Mouse (Mus musculus) thymus, postnatal 10 days (tissue): ENCODE data around the gene Atp6v0a4.

Source experiments
- DNase-seq, 2 experiments: peaks; one replicate each; pipeline ENCODE4 v3.0.0; 2021; ENCODE audit warnings: low spot score in 2 of 2

The Atp6v0a4 gene

DNA sequence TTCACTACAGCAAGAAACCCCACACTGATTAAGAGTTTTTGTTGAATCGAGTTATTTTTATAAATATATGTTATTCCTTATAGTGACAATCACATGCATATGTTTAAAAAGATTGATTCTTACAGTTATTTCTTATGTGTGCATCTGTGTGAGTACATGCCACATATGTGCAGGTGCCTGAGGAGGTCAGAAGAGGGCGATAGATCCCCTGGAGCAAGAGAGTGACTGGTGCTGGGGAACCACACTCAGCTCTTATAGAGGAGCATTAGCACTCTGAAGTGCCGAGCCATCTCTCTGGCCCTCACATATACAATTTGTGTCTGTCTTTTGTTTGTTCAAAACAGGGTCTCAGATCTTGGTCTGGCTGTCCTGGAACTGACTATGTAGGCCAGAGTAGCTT, 50.8 kb downstream of the Atp6v0a4 start:
- no peak for DNase-seq

DNA sequence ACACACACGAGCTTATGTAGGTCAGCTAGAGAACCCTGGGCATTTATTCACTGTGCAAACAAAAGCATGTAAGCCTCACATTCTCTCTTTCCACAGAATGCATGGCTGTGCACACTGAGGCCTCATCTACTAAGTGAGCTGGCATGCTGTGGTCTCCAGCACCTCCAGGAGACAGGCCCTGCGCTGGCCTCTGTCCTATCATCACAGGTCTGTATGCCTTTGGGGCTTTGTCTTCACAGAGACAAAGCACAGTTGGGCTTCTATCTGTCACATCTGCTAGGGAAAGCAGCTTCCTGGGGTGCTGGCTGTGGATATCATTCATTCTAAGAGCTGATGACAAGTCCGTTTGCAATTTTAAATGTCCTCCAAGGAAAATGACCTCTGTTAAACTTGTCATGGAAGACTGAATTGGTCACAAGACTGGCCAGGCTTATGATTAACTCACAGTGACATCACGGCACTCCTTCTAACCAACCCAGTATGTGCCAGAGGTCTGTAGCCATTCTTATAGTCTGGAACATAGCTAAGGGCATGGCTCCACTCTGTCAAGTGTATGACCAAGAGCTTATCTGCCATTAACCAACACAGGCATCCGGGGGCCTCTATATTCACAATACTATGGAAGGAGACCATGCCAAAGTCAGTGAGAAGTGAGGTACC, 52.1 kb downstream of the Atp6v0a4 start:
- DNase-seq = no peak

DNA sequence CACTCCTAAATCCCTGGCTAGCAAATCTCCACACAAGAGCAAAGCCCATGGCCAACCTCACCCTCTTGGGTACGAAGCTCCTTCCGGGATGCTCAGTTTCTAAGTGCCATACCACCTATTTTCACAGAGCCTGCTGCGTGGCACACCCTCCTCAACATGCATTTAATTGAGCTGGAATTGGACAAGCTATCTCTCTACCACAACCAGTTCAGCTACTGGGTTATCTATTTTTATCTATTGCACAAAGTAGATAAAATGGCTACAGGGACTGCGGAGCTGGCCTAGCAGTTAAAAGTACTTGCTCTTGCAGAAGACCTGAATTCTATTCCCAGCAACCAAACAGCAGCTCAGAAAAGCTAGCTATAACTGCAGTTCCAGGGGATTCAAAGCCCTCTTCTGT, 53.1 kb downstream of the Atp6v0a4 start:
- no peak for DNase-seq

DNA sequence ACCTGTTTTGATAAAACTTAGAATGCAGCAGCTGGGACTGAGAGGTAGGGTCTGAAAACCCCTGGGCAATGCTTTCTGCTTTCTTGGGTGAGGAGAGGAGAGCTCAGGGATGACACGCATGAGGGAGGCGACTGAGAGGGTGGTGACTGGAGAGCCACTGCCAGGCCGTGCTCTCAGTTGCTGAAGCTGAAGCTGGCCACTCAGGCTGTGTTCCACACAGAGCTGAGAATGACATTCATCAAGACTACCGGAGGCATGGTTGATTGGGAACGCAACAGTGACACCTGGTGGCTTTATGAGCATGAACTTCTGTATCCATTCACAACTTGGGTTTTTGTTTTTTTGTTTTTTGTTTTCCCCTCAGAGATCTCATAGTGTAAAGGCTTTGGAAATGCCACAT, 58.2 kb downstream of the Atp6v0a4 start:
- DNase-seq = peak; percentile 11 to 44

DNA sequence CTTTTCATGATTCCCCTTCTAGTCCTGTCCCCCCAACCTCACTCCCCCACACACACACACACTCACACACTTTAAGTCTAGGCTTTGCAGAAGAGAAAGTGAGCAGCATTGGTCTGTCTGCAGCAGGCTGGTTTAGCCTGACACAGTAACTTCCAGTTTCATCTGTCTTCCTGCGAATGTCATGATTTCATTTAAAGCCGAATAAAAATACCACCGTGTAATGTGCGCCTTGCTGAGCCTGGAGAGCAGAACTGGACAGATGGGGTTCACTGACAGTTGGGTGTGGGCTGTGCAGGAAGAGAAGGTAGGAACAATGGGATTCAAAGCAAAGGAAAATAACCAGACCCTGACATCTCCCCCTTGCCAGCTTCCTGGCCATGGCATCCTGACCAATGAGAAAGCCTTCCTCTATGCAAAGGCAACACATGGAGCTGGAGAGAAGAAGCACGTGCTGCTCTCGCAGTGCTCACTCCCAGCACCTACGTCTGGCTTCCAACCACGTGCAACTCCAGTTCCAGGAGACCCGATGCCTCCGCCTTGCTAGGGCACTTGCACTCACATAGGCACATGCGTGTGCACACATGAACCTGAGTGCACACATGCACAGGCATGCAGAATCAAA, 58.8 kb downstream of the Atp6v0a4 start:
- DNase-seq = no peak

DNA sequence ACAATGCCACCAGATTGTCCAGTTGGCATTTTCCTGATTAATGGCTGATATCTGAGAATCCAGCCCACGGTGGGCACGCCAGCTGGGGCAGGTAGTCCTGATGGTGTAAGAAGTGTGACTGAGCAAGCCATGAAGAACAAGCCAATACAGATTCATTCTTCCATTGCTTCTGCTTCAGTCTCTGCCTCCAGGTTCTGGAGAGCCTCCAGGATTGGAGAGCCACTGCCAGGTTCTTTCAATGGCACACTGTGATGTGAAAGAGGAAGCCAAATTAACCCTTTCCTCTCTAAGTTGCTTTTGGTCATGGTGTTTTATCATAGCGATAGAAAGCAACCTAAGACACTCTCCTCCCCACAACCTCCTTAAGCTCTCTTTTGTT, 59.3 kb downstream of the Atp6v0a4 start:
- no peak for DNase-seq

DNA sequence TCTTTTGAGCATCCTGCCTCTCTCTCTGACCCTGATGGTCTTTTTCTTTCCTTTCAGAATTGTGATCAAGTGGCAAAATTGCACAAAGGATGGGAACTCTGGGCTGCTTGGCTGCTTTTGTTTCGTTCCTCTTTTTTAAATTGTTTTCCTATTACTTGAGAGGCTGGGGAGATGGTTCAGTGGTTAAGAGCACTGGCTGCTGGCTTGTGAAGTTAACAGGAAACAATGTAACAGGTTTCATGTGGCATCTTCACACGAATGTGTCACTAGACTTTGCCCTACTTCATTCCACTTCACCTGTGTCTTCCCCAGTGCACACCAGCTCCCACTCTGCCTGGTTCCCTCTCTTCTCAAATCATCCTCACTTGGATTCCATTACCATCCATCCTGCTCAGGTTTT, 59.8 kb downstream of the Atp6v0a4 start:
- DNase-seq = no peak

DNA sequence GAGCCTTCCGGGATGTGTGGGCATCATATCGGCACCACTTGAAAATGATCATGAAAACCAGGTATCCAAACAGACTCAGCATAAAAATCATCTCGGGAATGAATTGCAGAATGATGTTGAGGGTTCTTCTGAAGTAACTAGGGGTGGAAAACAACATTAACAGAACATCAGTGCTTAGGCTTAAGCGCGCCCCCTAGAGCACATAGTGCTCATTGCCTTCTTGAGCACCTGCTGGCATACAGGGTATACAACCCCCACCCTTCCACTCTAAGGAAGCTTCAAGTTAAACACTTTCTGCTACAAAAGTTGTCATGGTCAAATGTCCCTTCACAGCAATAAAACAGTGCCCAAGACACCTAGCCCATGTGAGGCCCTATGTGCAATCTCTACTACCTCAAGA, 65.6 kb downstream of the Atp6v0a4 start:
- DNase-seq = peak in 1 of 2 experiments; percentile 18

DNA sequence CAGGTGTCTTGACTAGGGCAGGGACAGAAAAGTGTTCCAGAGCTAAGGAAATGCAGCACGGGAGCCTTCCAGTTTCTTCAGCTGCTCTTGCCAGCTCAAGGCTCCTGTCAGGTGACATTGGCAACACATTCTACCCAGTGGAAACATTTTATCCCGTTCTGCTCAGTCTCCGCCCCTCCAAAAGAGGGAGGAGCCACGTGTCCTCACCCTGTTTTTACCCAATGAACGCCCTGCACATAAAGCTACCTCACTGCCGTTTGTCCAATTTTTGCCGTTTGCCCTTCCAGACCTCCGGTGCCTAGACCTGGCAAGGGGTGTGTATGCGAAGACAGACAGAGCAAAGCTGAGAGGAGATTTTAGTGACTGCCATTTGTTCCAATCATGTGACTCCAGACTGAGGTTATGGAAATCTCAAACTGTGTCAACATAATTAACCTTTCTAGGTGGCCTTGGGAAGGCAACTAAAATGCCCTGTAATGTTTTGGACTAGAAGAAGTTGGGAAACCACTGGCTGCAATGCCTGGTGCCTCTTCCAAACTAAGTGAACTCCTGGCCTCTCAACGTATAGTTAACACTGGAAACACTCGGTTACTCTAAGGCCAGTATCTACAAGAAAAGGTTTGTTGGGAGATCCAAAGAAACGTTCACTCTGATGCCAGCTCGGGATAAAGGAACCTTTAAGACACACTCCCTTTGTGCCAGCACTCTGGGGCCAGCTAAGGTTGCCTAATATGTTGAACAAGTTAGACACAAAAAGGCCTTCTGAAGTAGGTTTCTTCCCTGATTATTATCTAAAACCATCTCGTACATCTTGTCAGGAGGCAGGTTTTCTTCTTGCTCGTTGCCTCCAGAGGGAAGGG, 68.7 kb downstream of the Atp6v0a4 start:
- DNase-seq = no peak

DNA sequence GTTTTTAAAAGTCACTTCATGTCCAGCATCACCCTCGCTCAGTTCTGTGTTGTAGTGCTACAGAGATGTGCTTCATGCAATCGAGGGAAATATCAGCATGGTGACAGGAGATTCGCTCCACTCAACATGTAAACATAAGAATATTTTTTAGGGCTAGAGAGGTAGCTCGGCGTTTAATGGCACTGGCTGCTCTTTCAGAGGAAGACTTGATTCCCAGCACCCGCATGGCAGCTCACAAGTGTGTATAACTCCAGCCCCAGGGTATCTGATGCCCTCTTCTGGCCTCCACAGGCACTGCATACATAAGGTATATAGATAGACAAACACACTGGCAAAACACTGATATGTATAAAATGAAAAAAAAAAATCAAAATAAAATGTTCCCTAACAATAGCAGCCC, 74.8 kb downstream of the Atp6v0a4 start:
- DNase-seq = no peak

DNA sequence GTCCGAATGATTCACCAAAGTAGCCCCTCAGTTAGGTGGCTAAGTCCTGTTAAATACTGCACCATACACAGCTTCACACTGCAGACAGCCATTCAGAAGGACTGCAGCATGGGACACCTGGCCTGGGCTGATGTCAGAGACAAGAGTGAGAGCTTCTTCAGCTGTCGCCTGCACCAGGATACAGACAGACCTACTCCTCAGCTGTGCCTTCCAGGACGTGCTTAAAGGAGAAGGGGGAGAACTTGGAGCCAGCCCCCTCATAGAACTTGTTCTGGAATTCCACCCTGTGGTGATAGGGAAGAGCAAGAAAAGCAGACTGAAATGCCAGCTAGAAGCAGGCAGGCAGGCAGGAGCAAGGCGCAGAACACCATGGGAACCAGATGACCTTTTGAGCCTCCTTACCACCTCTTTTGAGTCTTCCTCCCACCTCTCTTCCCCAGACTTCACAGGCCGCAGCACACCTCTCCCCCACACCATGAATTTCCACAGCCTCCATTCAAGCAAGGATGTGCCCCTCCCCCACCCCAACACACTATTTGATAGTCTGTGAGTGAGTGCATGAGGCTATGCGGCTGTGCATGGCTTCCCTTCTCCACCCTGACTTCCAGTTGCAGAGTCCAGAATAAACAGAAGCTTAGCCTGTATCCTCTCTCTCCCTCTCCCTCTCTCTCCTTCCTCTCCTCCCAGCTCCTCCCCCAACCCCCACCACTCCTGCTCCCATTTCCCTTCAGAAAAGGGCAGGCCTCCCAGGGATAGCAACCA, 75.4 kb downstream of the Atp6v0a4 start:
- DNase-seq = no peak

DNA sequence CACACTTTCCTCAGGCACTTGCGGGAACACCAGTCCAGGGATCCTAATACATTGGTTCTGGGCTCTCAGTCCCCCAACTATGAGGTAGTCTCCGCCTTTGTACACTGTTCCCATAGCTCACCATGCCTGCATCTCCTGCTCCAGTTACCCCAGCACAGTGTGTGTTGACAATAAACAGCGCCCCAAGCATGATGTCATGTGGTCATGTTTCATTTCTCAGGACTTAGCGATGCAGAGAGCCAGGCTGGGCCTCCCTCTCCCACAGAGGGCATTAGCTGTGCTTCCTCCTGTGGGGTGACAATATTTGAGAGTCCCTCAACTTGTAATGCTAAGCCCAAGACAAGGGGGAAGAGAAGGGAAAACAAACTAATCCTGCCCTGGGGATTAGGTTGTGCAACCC, 76.4 kb downstream of the Atp6v0a4 start:
- DNase-seq = no peak

DNA sequence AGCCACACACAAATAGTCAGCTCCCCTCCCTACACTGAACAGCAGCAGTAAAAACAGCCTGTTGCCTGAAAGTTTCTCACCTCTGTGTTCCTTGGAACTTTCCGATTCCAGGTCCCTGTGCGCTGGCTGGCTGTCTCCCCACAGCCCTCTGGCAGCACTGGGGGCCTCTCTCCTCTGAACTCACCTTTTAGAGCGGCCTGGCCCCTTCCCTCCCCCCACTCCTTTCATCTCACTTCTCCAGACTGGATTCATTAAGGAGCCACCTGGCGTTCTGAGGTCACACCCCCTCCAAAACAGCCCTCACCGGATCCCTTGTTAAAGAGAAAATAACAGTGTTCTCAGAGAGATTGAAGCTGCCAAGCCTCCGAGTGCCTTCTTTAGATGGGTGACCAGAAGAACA, 77.5 kb downstream of the Atp6v0a4 start, which contains the start of gene Svopl:
Gene Svopl (minus strand): TSS at position 159 of the 400 bp plus-strand sequence.
- DNase-seq = no peak

DNA sequence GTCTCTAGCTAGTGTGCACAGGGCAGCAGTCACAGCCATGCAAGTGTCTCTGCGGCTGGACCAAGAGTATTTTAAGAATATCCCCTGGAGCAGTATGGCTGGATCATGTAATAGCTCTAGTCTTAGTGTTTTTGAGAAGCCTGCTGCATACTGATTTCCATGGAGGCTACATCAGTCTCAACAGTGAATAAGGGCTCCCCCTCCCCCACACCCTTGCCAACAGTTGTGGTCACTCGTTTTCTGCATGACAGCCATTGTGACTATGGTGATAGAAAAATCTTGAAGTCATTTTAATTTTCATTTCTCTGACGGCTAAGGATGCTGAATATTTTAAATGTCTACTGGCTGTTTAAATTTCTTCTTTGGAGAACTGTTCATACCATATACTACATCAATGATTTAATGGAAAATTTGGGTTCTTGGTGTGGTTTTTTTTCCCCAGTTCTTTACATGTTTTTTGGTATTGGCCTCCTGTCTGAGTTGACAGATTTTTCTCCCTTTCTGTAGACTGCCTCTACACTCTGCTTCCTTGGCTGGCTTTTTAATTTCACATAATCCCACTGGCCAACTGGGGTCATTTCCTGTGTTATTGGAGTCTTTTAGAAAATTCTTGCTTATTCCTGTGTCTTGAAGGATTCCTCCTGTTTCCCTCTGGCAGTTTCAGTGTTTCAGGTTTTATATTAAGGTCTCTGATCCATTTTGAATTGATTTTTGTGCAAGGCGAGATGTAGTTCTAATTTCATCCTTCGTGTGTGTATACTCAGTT, 91.4 kb downstream of the Atp6v0a4 start:
- no peak for DNase-seq

DNA sequence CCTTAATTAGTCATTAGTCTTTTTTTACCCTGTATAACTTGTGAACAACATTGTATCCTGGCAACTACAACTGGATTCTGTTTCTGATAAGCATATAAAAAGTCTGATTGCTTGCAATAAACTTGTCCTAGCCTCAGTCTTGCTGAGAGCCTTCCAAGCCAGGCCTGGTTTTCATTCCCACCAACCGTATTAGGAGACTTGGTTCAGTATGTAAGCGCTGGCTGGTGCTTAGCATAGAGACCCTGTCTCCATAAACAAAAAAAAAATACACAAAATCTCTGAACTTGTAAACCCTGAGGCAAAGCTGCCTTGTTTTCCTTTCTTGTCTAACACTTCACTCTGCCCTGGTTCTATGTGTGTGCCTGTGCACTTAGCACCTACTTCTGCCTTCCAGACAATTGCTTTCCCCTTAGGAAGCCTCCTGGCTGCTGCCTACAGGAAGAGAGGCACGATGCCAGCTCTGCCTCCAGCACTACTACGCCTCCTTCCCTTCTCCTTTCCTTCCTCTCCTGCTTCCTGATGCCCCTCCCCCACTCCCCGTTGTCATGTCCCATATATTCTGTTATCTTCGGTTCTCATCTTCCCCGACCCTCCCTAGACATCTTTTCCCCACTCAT, 92.4 kb downstream of the Atp6v0a4 start:
- DNase-seq = no peak

DNA sequence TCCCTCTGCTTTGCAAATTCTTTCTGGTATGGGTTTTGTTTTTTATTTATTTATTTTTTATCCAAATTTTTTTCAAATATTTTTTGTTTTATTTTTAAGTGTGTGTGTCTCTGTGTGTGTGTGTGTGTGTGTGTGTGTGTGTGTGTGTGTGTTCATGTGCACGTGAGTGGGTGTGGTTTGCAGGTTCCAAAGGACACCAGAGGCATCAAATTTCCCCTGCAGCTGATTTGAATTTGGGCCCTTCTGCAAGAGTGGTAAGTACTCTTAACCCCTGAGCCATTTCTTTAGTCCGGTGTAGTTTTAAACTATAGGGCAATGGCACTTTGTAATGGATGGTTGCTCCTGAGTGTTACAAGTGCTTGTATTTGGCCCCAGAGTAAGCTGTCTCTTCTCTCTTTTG, 96.2 kb downstream of the Atp6v0a4 start:
- no peak for DNase-seq

DNA sequence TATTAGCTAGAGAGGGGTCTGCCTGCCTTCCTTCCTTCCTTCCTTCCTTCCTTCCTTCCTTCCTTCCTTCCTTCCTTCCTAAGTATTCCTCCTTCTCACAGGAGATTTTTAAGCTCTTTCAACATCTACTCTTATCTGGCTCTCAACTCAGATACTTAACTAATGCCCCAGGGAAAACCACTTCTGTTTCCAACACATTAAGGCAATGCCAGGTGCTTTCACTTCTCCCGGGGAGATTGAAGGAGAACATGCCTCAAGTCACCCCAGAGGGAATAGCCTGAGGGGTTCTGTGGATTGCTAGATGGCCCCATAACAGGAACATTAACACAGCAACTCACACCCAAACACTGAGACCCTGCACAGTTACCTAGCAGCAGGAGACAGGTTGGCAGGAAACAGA, 96.6 kb downstream of the Atp6v0a4 start:
- no peak for DNase-seq

DNA sequence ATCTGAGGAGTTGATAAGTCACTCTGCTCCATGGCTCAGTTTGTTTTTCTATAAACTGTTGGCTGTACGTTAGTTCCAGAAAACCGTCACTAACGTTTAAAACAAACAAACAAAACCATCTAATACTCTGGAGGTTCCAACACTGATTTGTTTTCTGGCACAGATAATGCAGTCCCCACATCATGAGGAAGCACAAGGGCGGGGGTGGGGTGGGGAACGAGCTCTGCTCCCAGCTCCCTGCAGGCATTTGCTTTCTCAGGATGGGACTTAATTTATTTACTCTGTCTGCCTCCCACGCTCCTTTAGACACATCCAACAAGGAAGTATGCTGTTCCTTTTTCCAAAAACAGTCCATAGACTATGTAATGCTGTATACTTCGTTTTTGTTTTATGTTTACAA, 101.1 kb downstream of the Atp6v0a4 start:
- no peak for DNase-seq

DNA sequence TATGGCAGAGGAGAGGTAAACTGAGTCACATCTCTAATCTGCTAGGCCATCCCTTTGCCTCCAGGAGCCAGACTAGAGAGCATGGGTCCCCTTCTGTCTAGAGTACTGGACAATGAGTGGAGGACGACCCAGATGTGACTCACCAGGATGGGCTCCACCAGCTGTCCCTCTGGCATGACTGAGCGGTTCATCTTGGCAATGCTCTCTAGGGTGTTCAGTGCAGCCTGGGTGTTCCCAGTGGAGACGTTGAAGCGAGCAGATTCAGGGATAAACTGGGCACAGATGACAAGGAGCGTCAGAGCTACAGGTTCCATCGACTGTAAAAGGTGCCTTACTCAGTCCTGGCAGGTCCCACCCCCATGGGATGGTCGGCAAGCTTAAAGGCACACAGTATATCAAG, 103.0 kb downstream of the Atp6v0a4 start:
- DNase-seq = no peak

DNA sequence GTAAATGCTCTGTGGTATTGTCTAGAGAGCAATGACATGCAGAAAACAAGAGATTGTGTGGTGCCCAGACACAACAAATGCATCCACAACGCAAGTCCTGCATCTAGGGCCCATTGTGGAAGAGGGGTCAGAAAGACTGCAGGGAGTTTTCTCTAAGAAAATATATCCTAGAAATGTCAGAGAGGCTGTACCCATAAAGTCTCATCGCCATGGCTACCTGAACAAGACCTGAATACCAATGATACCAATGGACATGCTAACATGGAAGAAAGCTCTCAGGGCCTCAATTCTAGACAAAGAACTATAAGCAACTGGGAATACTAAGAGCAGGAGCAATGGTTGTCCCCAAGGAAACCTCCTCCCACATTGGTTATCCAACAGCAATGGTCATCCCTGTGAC, 111.6 kb downstream of the Atp6v0a4 start:
- no peak for DNase-seq

DNA sequence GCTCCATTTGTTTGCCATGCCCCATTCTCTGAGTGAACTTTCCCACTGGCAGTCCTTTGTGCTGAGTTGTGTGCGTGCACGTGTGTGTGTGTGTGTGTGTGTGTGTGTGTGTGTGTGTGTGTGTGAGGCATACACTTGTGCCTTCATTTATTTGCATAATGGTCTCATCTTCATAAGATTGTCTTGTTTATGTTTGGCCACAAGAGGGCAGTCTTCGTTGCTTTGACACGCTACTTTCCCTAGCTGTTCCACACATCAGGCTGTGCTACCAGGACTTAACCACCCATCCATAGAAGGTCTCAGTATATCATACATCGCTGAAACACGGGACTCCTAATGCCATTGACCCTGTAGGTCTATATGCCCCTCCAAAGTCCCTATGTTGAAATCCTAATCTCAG, 116.9 kb downstream of the Atp6v0a4 start:
- peak in 1 of 2 experiments; percentile 53 for DNase-seq
